Mouse (Mus musculus): ENCODE measurements around the gene Lrpprc.

- TF ChIP-seq POLR2AphosphoS5 (IDR thresholded peaks at IDR 0.05; ENCODE audit: insufficient replicate concordance, low read depth, low read length) (no peak), CTCF (IDR thresholded peaks at IDR 0.05; ENCODE audit: low read depth, low read length) (no peak), TAL1 (conservative IDR thresholded peaks at IDR 0.05; ENCODE audit: low read depth, low read length) (no peak)
Observed at GRCm38 (mm10) chr17:84687994-84688393, 102.6 kb downstream of the Lrpprc start.
